Mouse (Mus musculus): Measurements from ENCODE around the gene Ccdc155.

DNA sequence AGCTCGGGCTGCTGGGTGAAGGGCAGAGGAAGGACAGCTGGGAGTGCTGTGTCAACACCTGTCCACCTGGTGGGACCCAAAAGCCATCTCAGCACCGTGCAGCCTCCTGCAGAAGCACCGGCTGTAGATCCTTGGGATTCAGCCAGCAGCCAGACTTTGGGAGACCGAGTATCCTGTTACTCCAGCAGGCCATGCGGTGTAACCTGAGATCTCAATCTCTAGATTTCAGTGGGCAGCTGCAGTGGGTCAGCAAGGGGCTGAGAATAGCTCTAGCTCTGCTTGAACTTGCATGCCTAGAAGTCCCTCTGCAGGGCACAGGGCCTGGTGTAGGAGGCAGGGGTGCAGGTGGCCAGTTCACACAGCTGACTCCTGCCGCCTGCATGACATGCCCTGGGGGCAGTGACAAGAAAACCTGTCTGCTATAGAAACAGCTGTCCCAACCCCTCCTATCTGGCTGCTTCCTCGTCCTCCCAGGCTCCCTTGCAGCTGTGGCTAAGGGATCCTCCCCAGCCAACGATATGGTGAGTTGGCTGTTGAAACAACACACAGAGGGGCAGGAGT lies 12.8 kb downstream of the Ccdc155 start:
- TF ChIP-seq CTCF (IDR thresholded peaks at IDR 0.05; ENCODE audit: insufficient read depth, low read length) (no peak), POLR2A (IDR thresholded peaks at IDR 0.05; ENCODE audit: borderline replicate concordance, extremely low read depth, low read depth, low read length) (no peak)
